Mouse (Mus musculus) common myeloid progenitor, adult 5-6 weeks (primary cell): ENCODE results near the gene Rcan3. TPM values are rescaled to one million over a fixed set of nuclear protein-coding genes. Genes with fewer than 3 reads are reported as not detected.

ENCODE experiments used
- ATAC-seq: replicated peaks from 2 replicates; pipeline ENCODE4 v1.8.0; 2016; ENCODE audit warnings: low read depth, mild to moderate bottlenecking, moderate TSS enrichment, inconsistent platforms; ENCODE audit not compliant: poor library complexity, severe bottlenecking
- total RNA-seq: library from RNA; stranded (forward); fragments of 200-1000, 187-1606 nt; gene quantifications from 2 replicates; pipeline ENCODE4 v1.2.3, GENCODE M21; 2017

Gene Rcan3
- total RNA-seq, 1 experiment from 2014 or later: 11.1 TPM

DNA sequence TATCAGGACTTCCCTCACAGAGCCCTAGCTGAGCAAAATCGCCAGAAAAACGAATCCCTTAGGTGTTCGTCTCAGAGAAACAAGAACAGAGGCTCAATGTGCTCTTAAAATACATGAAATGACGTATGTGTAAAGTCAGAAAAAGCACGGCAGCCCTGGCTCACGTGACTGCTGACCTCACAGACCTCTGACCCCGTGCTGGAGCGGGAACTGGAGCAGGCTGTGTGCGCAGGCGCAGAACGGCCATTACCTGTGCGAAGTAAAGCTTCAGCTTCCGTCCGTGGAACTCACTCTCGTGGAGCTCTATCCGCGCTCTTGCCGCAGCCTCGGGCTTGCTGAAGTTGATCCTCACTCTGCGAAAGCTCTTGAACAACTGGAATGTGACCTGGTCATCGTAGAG, 13.7 kb downstream of the Rcan3 start:
- no peak for ATAC-seq

DNA sequence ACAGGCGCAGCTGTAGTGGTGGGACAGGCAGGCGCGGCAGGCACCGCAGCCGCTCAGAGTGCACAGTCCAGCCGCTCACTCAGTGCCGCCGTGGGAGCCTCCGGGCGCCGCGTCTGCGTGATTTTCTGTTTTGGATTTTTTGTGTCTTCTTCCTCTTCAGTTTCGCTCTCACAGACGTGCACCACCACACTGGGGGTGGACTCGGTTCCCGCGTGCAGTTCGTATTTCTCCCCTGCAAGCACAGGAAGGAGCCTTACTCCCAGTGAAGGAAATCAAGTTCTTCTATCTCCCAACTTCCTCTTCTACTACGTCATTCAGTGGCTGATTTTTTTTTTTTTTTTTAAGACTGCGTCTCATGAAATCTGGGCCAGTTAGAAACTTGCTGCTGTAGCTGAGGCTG, 17.3 kb downstream of the Rcan3 start:
- ATAC-seq: peak; percentile 70

DNA sequence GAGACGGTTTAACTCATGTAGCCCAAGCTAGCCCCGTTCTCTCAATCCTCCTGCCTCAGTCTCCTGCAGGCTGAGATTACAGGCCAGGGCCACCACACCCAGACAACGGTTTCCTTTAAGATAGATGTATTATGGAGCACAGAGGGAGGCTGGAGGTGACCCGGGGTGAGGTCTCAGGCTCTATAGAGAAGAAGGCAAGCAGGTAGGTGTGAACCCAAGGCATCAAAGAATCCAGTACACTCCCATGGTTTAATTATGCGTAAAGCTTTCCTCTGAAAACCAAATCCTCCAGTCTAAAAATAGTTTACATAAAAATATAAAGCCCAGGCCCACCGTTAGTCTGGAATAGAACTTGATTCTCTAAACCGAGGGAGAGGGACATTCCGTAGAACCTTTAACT, 20.2 kb downstream of the Rcan3 start:
- ATAC-seq: no peak

DNA sequence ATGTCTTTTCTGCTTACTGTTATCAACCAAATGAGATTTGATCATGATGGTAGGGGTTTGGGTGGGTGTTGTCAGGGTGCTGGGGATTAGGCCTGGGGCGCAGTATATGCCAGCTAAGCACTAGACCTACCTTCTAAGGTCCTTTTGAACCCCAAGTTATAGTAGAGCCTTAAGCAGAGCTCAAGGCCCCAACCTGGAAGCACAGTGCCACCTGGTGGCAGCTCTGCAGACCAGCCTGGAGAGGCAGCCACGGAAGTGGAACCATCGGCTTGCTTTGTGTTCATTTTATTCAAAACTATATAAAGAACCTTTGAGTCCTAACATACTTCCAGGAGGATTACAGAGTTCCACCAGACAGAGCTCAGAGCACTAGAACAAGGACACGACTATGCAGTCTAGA, 22.0 kb downstream of the Rcan3 start:
- ATAC-seq: peak; percentile 75

DNA sequence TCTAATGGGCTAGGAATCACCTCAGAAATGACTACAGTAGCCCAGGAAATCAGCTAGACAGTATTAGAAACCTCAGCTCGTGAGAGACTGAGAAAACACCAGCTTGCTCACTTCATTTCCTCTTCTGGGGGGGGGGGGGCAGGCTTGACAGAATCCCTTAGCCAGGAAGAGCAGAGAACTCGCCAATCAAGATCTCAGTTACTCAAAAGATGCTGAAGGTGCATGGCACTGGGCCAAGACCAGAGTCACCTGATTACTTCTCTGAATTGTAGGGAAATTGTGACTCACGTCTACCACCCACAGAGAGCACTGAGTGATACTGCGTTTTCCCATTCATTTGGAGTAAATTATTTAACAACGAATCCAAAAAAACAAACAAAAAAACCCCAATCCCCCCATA, 27.5 kb downstream of the Rcan3 start:
- ATAC-seq: no peak

DNA sequence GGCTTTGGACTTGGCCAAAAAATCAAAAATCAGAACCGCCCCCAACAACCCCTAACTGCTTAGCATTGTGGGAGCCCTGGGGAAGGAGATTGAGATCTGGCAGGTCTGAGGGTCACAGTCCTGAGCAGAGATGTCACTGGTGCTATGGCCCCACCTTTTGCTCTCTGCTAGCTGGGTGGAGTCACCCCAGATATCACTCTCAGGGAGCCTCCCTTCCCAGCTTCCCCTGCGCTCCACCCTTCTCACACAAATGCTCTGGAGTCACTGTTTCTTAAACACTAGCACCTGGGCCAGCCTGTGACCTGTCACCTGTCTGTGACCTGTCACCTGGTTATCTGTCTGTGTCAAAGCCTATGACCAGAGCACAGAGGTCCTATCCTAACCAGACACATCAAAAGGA, 28.7 kb downstream of the Rcan3 start:
- ATAC-seq: 0 out of 2 replicates have a peak, but pooled peaks have one; percentile 18

DNA sequence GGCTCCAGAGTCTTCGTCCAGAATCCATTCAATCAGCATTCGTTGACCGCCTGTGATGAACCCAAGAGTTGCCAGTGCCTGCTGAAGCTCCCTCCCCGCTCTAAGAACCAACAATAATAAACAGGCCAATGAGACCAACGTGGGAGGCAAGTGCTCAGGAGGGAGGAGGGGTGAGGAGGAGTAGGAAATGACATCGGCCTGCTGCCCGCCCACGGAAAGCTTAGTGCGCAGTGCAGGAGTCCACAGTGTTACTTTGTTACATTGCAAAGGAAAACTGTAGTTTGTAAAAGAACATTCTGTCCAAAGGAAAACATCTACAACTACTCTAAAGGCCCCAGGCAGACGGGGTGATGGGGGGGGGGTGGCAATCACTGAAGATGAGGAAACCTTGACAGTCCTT, 29.6 kb downstream of the Rcan3 start:
- ATAC-seq: no peak

DNA sequence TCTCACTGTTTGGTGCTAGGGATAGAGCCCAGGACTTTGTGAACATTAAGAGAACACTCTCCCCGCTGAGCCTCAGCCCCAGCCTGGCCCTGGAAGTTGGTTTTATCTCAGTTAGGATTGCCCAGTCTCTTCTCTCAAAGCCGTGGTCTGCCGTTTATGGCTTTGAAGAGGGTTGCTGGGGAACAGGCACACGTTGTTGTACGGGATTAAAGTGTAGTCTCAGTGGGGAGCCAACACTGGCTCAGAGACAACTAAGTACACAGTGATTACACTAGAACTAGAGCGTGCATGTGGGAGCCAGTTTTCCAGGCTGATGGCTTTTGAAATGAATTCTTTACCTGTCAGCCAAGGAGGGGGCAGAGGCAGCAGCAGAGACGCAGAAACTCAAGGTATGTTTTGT, 31.8 kb downstream of the Rcan3 start:
- no peak for ATAC-seq

DNA sequence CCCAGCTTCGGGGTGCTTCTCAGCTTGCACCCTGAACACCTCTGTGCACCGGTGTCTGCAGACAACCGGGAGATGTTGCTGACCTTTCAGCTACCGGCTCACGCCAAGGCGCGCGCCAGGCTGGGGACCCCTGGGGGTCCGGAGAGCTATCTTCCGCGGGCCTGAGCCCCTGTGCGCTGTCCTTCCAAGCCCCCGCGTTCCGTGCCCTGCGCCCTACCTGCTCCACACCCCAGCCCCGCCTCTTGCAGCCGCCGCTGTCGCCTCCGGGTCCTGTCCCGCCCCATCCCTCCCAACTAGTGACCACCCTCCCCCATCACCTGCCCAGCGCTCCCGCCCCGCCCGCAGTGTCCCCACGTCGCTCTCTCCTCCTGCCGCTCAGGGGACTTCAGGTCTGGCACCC, 35.7 kb downstream of the Rcan3 start, which contains the start of gene Ncmap:
Gene Ncmap, minus strand, starts transcription at position 237 of the 400 bp plus-strand sequence.
- no peak for ATAC-seq

DNA sequence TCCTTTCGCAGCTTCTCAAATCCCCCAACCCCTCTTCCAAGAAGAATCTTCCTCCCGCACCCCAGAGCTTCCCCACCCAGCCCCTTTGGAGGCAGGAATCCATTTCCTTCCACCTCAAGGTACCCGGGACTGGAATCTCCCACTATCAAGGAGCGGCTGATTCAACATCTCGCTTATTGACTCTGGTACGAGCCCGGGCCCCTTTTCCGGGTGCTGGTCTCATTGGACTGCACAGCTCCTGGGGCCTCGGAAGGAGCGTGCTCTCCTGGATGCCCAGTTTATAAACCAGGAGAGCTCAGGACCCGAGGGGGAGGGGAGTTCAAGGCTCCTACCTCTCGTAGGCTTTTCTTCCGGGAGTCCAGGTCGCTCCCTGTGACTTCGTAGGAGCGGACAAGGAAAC, 36.1 kb downstream of the Rcan3 start:
- ATAC-seq: no peak

DNA sequence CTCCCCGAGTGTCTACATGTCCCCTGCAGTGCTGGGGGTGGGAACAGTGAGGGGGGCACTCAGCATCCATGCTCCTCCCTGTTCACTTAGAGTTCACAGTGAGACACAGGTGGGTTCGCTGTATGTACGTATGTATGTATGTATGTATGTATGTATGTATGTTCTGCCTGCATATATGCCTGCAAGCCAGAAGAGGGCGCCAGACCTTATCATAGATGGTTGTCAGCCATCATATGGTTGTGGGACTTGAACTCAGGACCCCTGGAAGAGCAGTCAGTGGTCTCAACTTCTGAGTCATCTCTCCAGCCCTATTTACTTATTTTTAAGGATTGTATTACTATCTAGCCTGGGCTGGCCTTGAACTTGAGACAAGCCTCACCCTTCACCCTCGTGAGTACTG, 37.4 kb downstream of the Rcan3 start:
- ATAC-seq: no peak

DNA sequence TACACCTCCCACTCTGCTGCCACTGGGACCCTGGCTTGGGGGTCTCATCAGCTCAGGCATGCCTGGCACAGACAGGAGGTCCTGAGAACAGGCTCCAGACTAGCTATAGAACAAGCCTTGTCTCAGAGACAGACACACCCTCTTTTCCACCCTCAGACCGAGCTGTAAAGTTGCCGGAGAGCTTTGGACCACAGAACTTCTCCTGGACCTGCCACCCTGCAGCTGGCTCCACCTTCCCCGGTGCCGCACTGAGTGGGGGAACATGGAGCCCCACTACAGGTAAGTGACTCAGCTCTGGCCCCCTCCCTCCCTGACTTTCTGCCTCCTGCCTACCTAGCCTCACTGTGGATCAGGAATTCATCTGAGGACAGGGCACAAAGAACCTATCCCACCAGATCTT, 38.3 kb downstream of the Rcan3 start:
- no peak for ATAC-seq

DNA sequence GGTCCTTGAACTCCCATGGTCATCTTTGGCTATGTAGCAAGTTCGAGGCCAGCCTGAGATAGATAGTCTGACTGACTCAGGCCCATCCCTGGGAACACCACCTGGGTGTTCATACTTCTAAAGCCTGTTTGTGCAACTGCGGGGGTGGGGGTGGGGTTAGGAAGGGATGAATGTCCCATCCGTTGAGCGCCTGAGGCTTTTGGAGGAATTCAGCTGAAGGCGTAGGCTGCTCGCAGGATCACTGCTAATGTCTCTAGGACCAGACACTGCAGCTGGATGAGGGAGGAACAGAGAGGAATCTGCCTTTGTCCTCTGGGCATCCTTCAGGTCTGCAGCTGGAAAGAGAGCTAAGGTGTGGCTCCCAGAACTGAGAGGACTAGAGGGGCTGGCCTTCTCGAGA, 39.0 kb downstream of the Rcan3 start:
- no peak for ATAC-seq

DNA sequence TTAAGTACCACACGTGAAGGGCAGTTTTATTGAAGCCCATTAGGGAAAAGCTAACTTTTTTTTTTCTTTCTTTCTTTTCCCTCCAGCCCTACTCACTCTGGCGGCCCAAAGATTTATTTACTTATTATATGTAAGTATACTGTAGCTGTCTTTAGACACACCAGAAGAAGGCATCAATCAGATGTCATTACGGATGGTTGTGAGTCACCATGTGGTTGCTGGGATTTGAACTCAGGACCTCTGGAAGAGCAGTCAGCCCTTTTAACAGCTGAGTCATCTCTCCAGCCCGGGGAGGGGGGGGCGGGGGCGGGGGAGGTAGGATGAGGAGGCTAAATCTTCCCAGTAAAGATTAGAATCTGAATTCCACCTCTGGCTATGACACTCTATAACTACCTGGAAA, 40.3 kb downstream of the Rcan3 start:
- ATAC-seq: no peak

DNA sequence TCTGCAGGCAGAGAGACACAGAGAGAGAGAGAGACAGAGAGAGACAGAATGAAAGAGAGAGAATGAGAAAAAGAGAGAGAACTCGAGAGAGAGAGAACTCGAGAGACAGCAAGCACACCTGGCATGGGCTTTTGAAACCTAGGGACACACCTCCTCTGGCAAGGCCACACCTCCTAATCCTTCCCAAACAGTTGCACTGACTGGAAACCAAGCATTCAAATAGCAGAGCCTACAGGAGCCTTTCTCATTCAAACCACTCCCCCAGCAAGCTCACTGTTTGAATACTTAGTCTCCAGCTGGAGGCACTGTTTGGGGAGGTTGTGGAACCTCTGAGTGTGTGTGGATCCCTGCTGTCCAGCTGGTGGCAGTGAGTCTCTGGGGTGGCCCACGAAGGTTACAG, 40.9 kb downstream of the Rcan3 start:
- ATAC-seq: no peak

DNA sequence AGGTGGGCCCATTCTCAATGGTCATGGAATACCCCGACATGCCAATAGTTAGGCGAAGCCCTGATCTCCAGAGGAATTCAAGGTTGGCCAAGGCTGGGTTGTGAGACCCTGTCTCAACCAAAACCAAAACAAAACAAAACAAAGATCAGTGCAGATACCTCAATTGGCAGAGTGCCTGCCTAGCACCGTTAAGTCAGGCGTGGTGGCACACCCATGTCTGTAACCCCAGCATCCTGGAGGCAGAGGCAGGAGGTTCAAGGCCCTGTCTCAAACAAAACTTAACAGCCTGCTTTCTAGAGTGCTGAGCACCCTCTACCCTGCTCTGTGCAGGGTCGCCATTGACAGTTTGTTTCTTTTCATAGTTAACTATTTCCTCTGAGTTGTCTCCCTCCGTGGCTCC, 42.6 kb downstream of the Rcan3 start:
- no peak for ATAC-seq

DNA sequence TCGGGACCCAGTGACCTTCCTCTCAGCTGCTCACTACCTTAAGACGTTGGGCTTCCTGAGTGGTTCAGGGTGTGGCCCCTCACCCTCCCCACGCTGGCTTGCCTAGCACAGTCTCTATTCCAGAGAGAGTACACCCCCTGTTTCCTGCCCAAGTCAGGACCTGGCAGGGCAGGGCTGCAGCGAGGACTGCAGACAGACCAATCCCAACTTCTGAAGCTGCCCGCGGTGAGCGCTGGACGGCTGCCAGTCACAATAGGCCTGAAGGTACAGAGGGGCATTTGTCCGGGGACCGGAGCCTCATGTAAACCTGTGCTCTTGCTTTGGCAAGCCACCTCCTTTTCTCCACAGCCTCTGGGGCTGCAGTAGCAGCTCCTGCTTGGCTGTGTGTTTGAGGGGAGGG, 48.0 kb downstream of the Rcan3 start:
- ATAC-seq: no peak

DNA sequence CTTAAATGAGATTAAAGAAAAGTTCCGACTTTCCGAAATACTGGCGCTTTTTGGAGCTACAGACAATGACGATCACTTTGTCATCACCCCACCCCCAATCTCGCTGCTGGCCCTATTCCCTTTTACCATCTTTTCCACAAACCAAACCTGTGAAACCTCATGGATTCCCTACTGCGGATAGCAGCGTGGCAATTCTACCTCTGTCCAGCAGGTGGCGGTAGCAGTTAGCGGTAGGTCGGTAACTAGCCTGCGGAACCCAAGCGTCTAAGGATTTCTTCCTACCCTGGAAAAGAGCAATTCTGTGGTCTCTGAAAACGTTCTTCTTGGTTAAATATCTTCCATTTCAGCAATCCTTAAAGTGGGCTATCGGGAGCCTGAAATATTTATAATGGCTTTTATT, 51.3 kb downstream of the Rcan3 start:
- peak; percentile 83 for ATAC-seq

DNA sequence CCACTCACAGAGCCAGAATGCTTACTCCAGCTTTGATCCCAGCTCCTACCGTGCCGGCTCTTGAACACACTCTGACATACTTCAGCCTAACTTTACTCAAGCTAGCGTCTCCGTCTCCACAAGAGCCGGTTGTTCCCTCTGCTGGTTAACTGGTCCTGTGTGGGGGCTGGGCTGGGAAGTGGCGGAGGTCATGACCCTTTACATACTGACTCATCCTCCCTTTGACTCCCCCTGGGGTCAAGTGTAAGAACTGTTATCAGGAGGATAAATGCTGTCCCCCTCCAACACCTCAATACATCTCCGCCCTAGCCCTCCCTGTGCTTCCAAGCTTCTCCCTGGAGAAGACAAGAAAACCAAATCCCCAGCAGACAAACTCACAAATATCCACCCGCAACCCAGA, 52.3 kb downstream of the Rcan3 start:
- 0 out of 2 replicates have a peak, but pooled peaks have one; percentile 12 for ATAC-seq

DNA sequence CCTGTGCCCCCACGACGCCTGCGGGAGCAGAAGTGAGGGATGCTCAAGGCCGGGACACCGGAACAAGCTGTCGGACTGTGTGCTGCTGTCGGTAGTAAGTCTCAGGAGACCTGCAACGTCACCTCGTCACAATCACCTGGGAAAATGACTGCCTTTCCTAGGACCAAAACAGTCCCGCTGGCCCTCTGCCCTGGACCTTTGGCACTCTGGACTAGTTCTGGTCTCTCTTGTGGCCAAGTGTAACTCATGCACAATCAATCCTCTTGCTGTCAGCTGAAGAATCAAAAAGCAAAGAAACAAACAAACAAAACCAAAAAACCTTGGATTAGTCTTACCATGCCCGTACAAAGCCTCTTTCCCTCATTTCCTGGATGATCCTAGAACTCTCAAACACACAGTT, 56.4 kb downstream of the Rcan3 start:
- ATAC-seq: no peak

DNA sequence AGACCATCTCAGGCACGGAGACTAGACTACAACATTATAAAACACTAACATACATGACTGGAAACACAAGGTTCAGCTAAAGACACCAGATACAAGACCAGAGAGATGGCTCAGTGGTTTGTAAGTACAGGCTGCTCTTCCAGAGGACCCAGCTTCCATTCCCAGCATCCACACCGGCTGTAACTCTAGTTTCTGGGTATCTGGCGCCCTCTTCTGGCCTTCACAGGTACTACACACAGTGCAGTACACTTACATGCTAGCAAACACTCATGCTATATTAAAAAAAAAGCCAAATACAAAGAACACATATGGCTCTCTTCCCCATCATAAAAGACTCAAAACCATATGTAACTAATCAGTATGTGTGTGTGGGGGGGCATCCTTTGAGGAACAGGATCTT, 58.2 kb downstream of the Rcan3 start:
- ATAC-seq: no peak

DNA sequence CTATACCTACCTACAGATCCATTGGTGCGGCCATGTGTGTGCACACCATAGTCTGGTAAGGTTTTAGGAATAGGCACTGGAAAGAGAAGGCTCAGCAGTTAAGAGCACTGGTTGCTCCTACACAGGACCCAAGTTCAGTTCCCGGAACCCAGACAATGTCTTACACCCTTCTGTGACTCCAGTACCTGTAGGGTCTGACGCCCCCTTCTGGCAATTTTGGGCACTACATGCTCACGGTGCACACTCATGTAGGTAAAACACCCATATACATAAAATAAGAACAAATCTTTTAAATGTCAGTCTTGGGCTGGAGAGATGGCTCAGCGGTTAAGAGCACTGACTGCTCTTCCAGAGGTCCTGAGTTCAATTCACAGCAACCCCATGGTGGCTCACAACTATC, 60.4 kb downstream of the Rcan3 start:
- ATAC-seq: no peak

DNA sequence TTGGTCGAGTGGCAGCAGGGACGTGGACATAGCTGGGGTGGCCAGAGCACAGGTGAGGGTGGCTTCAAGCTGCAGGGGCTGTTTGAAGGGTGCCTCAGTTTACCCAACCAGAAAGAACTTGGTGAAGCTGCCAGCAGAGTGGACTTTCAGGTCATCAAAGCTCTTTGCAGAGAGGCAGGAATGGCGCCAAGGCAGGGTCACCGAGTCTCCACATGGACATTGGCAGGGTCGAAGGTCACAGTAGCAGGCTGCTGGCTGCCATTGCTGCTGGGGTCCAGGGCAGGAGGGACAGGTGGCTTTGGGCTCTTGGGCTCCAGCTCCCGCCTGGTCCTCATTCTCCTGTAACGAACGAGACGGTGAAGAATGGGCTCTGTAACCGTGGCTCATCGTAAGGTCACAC, 63.3 kb downstream of the Rcan3 start:
- no peak for ATAC-seq
